Mouse (Mus musculus) myocyte (in vitro differentiated cells): ENCODE results near the gene Slc2a1.

Experiments
- CEBPB ChIP-seq: IDR thresholded peaks from 2 replicates; pipeline ENCODE4 v1.6.1; 2011; ENCODE audit warnings: mild to moderate bottlenecking, moderate library complexity; ENCODE audit not compliant: poor library complexity, insufficient read depth, severe bottlenecking
- E2F4 ChIP-seq: IDR thresholded peaks from one replicate; pipeline ENCODE4 v1.6.1; 2011; ENCODE audit warnings: mild to moderate bottlenecking, control low read depth, moderate library complexity; ENCODE audit not compliant: insufficient read depth
- MAX ChIP-seq: IDR thresholded peaks from one replicate; pipeline ENCODE4 v1.6.1; 2011; ENCODE audit warnings: low read depth, mild to moderate bottlenecking, control low read depth
- MYOD1 ChIP-seq, 3 experiments: IDR thresholded peaks; one replicate each; pipeline ENCODE4 v1.6.1; 2011; ENCODE audit warnings: control low read depth in 2 of 3, low read depth in 2 of 3, mild to moderate bottlenecking in 2 of 3, moderate library complexity in 1 of 3; ENCODE audit not compliant: insufficient read length in 2 of 3, control insufficient read depth in 1 of 3
- MYOG ChIP-seq, 3 experiments: IDR thresholded peaks; one replicate each; pipeline ENCODE4 v1.6.1; 2011; ENCODE audit warnings: control low read depth in 2 of 3, low read depth in 2 of 3, mild to moderate bottlenecking in 2 of 3; ENCODE audit not compliant: insufficient read length in 2 of 3, control insufficient read depth in 1 of 3, insufficient read depth in 1 of 3
- POLR2A ChIP-seq: IDR thresholded peaks from one replicate; pipeline ENCODE4 v1.6.1; 2011; ENCODE audit warnings: low read depth, mild to moderate bottlenecking, control low read depth, moderate library complexity; ENCODE audit not compliant: insufficient read length
- POLR2AphosphoS2 ChIP-seq: IDR thresholded peaks from one replicate; pipeline ENCODE4 v1.6.1; 2011; ENCODE audit warnings: low read depth, control low read depth; ENCODE audit not compliant: insufficient read length
- TCF12 ChIP-seq: IDR thresholded peaks from one replicate; pipeline ENCODE4 v1.6.1; 2011; ENCODE audit warnings: mild to moderate bottlenecking, control low read depth; ENCODE audit not compliant: poor library complexity, insufficient read depth, severe bottlenecking
- TCF3 ChIP-seq: IDR thresholded peaks from one replicate; pipeline ENCODE4 v1.6.1; 2011; ENCODE audit warnings: low read depth, control low read depth; ENCODE audit not compliant: insufficient read length
- USF1 ChIP-seq: IDR thresholded peaks from one replicate; pipeline ENCODE4 v1.6.1; 2011; ENCODE audit warnings: low read depth, mild to moderate bottlenecking, control low read depth, moderate library complexity

DNA sequence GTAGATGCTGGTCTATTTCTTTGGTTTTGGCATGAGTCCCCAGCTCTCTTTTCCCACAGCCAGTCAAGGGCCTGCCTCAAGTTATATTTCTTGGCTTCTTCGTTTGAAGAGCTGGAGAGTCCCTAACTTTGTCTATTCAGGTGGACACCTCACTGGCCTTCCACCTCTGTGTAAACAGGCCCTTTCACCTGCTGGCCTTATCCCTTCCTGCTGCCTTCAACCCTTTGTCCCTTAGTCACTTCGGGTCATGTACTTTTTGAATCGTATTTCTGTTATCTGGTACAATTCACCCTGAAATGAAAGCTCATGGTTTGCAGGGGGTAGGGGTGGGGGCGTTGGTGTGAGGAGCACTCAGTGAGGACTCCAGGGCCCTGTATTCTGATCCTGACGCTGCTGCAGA lies 10.8 kb downstream of the Slc2a1 start:
- TF ChIP-seq USF1 (no peak), MAX (no peak), POLR2A (no peak), TCF3 (no peak), CEBPB (no peak), TCF12 (no peak), MYOD1 (IDR thresholded peaks at IDR 0.05; ENCODE audit: control insufficient read depth in 1 of 3, insufficient read length in 2 of 3, low read depth in 2 of 3) (no peak), POLR2AphosphoS2 (no peak), MYOG (IDR thresholded peaks at IDR 0.05; ENCODE audit: control insufficient read depth in 1 of 3, insufficient read depth in 1 of 3, insufficient read length in 2 of 3, low read depth in 2 of 3) (no peak), E2F4 (no peak)
